Mouse (Mus musculus) forebrain, embryonic 16.5 days (tissue): ENCODE data around the gene Spg20. TPM values are rescaled to one million over a fixed set of nuclear protein-coding genes. Genes with fewer than 3 reads are reported as not detected.

Experiments
- ATAC-seq: fragments of 200-750 bp; cut with Nextera tagmentation; 2 replicates; pipeline ENCODE4 v1.8.0; 2017; ENCODE audit warnings: mild to moderate bottlenecking, moderate library complexity
- H3K27ac ChIP-seq: fragments of 300-500 bp; sonication (generic); 2 replicates; pipeline ENCODE4 v1.5.1; 2014; ENCODE audit warnings: low read length, control low read depth
- H3K27me3 ChIP-seq: fragments of 300-500 bp; sonication (generic); replicated peaks from 2 replicates; pipeline ENCODE4 v1.6.1; 2014; ENCODE audit warnings: low read length; ENCODE audit not compliant: control insufficient read depth, insufficient read depth
- H3K36me3 ChIP-seq: fragments of 300-500 bp; sonication (generic); 2 replicates; pipeline ENCODE4 v1.6.1; 2014; ENCODE audit not compliant: control insufficient read depth, insufficient read depth
- H3K4me1 ChIP-seq: fragments of 300-500 bp; sonication (generic); replicated peaks from 2 replicates; pipeline ENCODE4 v1.6.1; 2014; ENCODE audit warnings: low read length; ENCODE audit not compliant: control insufficient read depth, insufficient read depth
- H3K4me2 ChIP-seq: fragments of 300-500 bp; sonication (generic); 2 replicates; pipeline ENCODE4 v1.6.1; 2014; ENCODE audit warnings: mild to moderate bottlenecking, low read length, control low read depth
- H3K4me3 ChIP-seq: fragments of 300-500 bp; sonication (generic); replicated peaks from 2 replicates; pipeline ENCODE4 v1.5.1; 2014; ENCODE audit warnings: mild to moderate bottlenecking, low read length, control low read depth
- H3K9ac ChIP-seq: fragments of 300-500 bp; sonication (generic); replicated peaks from 2 replicates; pipeline ENCODE4 v1.6.1; 2014; ENCODE audit warnings: low read depth, low read length, control low read depth
- H3K9me3 ChIP-seq: fragments of 300-500 bp; sonication (generic); 2 replicates; pipeline ENCODE4 v1.6.1; 2016; ENCODE audit warnings: low read length; ENCODE audit not compliant: control insufficient read depth
- WGBS: fragments of 180-500 bp; shearing (Covaris S2); extraction: QIAGEN DNeasy Blood & Tissue Kit; methylation state at CpG from one replicate; pipeline ENCODE4 v1.1.7; 2014; 5-methylcytosine and 5-hydroxymethylcytosine counted together
- polyA plus RNA-seq: library from polyadenylated mRNA; unstranded; fragments of >200 nt; fragmentation: Nextera tagmentation; extraction: Ambion mirVana; gene quantifications from 2 replicates; pipeline ENCODE4 v1.2.1, GENCODE M21; 2015

The Spg20 gene
- polyA plus RNA-seq, 1 experiment from 2014 or later: 19.5 TPM

DNA sequence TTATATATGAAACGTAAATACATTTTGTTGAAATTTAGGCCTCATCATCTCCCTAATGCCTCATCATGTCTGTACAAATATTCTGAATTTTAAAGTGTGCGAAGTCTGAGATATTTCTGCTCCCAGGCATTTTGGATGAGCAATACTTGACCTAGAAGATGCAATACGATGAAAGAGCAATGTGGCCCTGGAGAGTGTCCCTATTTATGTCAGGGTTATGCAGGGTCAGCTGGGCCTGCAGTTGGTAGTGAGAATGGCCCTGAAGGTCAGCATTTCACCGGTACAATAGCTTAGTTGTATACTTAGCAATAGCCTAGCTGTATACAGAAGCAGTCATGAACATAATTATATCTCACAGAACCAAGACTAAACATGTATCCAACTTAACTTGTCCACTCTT lies 2.8 kb upstream of the Spg20 start:
- Histone ChIP-seq H3K4me3 (no peak overlapping the region), H3K27me3 (no peaks in the 10 kb centered on the region), H3K27ac (no peak overlapping the region), H3K9ac (no peak overlapping the region), H3K9me3 (no peaks in the 10 kb centered on the region), H3K36me3 (no peaks in the 10 kb centered on the region), H3K4me2 (no peak overlapping the region), H3K4me1 (peaks cover 12% of the 10 kb centered on the region)
- 87% methylated on average over 4 of the region's 4 CpGs for WGBS
- no peak for ATAC-seq

DNA sequence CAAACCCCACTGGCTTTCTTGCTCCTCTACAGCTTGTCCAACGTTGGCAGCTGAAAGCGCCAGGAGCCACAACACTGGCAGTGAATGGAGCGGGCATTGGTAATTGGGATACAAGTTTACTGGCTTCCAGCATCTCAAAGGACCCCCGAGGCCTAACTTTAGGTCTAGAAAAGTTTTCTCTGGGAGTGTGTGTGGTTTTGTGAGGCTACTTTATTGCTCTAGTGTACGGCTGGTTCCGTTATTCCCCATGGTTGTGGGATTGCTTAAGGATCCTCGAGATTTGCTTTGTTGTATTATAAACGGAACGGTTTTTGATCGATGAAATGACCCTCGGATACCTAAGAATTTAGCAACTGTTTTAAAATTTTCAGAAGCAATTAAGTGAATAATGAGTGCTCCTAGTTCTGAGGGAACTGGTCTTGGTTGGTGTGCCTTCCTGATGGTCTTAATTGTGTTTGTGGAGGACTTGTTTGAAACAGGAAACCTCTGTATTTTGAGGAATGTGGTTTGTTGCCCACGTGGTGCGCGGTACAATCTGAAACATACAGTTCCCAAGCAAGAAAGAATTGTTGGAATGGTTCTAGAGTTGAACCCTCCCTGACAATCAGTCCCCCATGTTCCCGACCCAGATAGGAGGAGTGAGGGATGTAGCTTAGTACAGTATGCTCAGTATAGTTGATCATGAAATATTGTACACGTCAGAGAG lies 955 bp downstream of the Spg20 start:
- Histone ChIP-seq H3K9ac (peak overlapping the region; percentile 85), H3K4me3 (peak overlapping the region; percentile 65), H3K27me3 (no peaks in the 10 kb centered on the region), H3K27ac (peak overlapping the region; percentile 77), H3K9me3 (no peaks in the 10 kb centered on the region), H3K4me2 (peak overlapping the region; percentile 57), H3K36me3 (peaks cover 10% of the 10 kb centered on the region), H3K4me1 (peaks cover 19% of the 10 kb centered on the region)
- ATAC-seq: peak; percentile 9
- WGBS: 36% methylated on average over 16 of the region's 16 CpGs

DNA sequence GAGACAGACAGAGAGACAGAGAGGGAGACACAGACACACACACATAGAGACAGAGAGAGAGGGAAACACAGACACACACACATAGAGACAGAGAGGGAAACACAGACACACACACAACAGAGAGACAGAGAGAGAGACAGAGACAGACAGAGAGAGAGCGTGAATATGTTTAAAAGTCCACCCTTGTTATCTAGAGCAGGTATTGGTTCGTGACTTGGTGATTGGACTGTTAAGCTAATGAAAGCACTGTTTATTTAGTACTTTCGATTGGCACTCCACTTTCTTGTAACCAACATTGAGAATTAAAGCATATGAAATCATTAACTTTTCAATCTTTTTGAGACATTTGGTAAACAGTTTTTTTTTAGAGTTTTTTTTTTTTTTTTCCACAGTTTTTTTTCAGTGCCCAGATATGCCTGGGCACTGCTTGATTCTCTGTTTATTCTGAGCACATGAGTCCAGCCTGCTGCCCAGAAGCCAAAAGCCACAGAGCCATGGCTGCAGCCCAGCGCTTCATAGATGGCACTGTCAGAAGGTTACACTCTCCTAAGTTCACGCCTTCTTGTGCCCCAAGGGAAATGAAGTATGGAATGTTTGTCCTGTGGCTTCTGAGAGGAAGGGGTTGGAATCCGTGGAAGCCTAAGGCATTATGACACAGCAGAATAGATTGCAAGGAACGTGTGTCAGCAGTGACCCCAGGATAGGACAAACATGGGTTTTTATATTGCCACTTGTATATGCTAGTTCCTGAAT lies 2.6 kb downstream of the Spg20 start:
- H3K4me1 ChIP-seq: peaks cover 19% of the 10 kb centered on the region
- 75% methylated on average over 7 of the region's 7 CpGs for WGBS
- H3K4me3 ChIP-seq: no peak overlapping the region
- no peak overlapping the region for H3K4me2 ChIP-seq
- H3K9ac ChIP-seq: no peak overlapping the region
- no peak overlapping the region for H3K27ac ChIP-seq
- peaks cover 14% of the 10 kb centered on the region for H3K36me3 ChIP-seq
- ATAC-seq: no peak
- no peaks in the 10 kb centered on the region for H3K9me3 ChIP-seq
- no peaks in the 10 kb centered on the region for H3K27me3 ChIP-seq

DNA sequence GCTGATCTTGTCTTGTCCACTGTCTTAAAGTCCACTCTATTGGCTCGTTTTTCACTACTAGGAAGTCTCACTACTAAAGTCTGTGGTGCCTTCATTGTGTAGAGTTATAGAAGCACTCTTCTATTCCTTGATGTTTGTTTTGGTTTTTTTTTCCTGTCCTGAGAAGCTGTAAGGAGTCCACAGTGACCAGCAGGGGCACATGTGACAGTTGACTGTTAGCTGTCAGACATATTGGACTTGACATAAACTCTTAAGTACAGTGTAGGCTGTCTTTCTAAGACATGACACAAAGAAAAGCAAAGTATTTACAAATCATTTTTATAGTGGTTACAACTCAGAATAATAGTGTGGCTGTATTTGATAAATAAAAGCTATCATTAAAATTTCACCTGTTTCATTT lies 3.2 kb downstream of the Spg20 start:
- H3K4me3 ChIP-seq: no peak overlapping the region
- H3K27ac ChIP-seq: no peak overlapping the region
- H3K9ac ChIP-seq: no peak overlapping the region
- ATAC-seq: no peak
- WGBS: 64% methylated on average over 1 of the region's 1 CpGs
- H3K4me1 ChIP-seq: peaks cover 21% of the 10 kb centered on the region
- peaks cover 14% of the 10 kb centered on the region for H3K36me3 ChIP-seq
- H3K4me2 ChIP-seq: no peak overlapping the region
- H3K27me3 ChIP-seq: no peaks in the 10 kb centered on the region
- no peaks in the 10 kb centered on the region for H3K9me3 ChIP-seq

DNA sequence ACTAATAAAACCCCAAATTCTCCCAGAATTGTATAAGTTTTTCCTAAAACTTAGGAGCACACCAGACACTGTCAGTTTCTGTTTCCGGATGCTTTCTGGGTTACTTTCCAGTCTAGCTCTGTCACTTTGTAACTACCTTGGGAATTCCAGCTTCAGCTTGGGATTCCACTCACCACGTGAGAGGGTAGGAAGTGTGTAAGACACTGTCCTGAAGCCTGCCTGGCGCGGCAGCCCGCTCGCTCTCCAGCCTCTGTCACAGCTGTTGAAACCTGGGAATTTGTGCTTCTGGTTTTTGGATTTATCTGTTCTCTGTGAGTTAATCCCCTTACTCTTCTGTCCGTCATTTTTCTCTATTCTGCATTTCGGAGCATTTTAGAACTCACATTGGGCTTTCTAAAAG lies 4.1 kb downstream of the Spg20 start:
- no peak for ATAC-seq
- Histone ChIP-seq H3K9me3 (no peaks in the 10 kb centered on the region), H3K36me3 (peaks cover 14% of the 10 kb centered on the region), H3K4me3 (no peak overlapping the region), H3K27me3 (no peaks in the 10 kb centered on the region), H3K4me1 (peaks cover 21% of the 10 kb centered on the region), H3K9ac (no peak overlapping the region), H3K4me2 (no peak overlapping the region), H3K27ac (no peak overlapping the region)
- WGBS: 93% methylated on average over 8 of the region's 8 CpGs

DNA sequence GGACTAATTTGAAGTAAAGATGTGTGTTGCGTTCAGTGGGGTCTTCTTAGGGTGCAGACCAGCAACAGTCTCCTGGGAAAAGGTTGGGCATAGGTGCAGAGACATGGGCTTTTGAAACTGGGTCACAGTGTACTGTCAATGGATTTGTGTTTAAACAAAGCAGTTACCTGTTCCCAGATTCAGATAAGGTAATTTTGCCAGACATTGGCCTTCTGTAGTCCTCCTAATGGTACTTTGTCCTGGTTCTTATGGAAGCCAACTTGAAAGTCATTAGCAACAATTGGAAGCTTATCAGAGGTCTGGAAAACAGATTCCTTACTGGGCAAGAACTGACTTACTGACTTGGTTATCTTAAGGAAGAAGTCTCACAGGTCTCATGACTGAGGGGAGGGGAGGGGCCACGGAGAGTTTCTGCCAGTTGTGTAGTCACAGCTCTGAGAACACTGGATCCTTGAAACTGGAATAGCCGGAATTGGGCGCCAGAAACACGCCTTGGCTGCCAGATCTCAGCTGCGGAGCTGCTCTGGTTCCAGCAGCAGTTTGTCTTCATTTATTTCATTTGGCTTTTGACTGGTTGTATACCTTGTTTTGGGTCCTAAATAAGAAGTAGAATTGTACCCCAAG lies 7.5 kb downstream of the Spg20 start:
- no peak for ATAC-seq
- Histone ChIP-seq H3K27me3 (no peaks in the 10 kb centered on the region), H3K4me3 (no peak overlapping the region), H3K4me1 (peaks cover 10% of the 10 kb centered on the region; the same call in 1 of the 2 replicates), H3K27ac (no peak overlapping the region), H3K9ac (no peak overlapping the region), H3K4me2 (no peak overlapping the region), H3K9me3 (no peaks in the 10 kb centered on the region), H3K36me3 (peaks cover 21% of the 10 kb centered on the region)
- 71% methylated on average over 6 of the region's 6 CpGs for WGBS

DNA sequence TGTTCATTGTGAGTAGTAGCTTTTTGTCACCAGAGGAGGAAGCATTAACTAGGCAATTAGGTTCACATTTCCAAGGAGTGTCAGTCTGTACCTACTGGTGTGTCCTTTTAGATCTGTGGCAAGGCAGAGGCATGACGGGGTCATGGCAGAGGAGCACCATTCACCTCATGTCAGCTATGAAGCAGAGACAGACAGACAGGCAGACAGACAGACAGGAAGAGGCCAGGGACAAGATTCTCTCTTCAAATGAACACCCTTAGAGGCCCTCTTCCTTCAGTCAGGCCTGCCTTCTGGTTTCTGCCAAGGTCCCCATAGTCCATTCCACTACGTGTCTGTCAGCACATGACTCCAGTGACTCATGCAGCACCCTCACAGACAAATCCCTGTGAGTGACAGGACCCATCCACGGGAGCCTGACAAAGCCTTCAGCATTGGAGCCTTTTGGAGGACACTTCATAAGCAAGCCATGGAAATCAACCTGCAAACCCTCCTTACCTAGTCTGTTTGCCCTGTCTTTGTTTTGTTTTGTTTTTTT lies 10.5 kb downstream of the Spg20 start:
- H3K4me2 ChIP-seq: no peak overlapping the region
- no peak overlapping the region for H3K4me3 ChIP-seq
- no peak overlapping the region for H3K27ac ChIP-seq
- H3K9me3 ChIP-seq: no peaks in the 10 kb centered on the region
- H3K27me3 ChIP-seq: no peaks in the 10 kb centered on the region
- 0 out of 2 replicates have a peak, but pooled peaks cover 2% of the 10 kb centered on the region for H3K4me1 ChIP-seq
- peaks cover 25% of the 10 kb centered on the region for H3K36me3 ChIP-seq
- WGBS: 94% methylated on average over 3 of the region's 3 CpGs
- no peak overlapping the region for H3K9ac ChIP-seq
- no peak for ATAC-seq

DNA sequence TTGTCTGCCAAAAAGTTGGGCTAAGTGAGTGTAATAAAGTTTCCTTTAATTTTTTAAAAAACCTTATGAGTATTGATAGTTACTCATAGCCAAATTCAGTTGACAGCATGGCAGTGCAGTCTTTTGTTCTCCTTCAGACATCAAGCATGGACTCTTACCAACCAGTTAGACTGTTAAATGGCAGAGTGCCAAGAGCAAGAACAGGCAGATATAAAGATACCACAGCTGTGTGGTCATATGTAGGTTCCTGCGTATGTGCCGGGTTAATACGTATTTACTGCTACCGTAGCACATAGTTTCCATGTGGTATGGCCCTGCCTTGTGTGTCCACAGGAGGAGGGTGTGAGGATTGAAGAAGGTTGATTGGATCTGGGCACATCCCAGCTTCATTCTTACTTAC lies 11.2 kb downstream of the Spg20 start:
- no peak for ATAC-seq

DNA sequence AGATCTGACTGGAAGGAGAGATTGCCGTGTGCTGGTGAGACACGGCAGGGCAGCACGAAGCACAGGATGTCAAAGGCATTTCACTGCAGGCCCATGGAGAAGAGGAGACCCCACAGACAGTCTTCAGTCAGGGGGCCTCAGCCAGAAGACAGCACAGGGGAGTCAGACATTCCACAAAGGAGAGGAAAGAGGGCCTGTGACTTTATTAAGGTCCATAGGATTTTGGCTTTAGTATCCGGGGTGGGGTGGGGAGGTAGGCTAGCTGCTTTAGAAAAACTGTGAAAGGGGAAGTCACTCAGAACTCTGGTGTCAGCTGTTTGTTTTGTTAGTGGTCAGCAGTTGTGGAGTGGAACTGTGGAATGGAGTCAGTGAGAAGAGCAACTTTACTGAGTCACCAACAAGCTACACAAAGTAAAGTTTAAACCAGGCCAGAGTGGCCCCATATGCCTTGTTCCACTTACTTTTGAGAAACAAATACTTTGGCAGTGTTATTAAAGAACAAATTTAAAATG lies 17.3 kb downstream of the Spg20 start:
- WGBS: 88% methylated on average over 4 of the region's 4 CpGs
- H3K27ac ChIP-seq: no peak overlapping the region
- no peak for ATAC-seq

More for the DNA sequence above, 11.2 kb downstream of the Spg20 start:
- 0 out of 2 replicates have a peak, but pooled peaks cover 2% of the 10 kb centered on the region for H3K4me1 ChIP-seq
- H3K9ac ChIP-seq: no peak overlapping the region
- H3K27me3 ChIP-seq: no peaks in the 10 kb centered on the region
- no peak overlapping the region for H3K4me3 ChIP-seq
- no peak overlapping the region for H3K4me2 ChIP-seq
- H3K36me3 ChIP-seq: peaks cover 25% of the 10 kb centered on the region
- no peaks in the 10 kb centered on the region for H3K9me3 ChIP-seq
- WGBS: 83% methylated on average over 4 of the region's 4 CpGs
- no peak overlapping the region for H3K27ac ChIP-seq

More for the DNA sequence above, 17.3 kb downstream of the Spg20 start:
- Histone ChIP-seq H3K27me3 (no peaks in the 10 kb centered on the region), H3K36me3 (peaks cover 30% of the 10 kb centered on the region), H3K4me1 (no peaks in the 10 kb centered on the region), H3K9me3 (no peaks in the 10 kb centered on the region), H3K4me2 (no peak overlapping the region), H3K9ac (no peak overlapping the region), H3K4me3 (no peak overlapping the region)
